Comparison of ENCODE assay signal across 10 mouse cellular contexts in genomic region chr14:21101562-21101961, GRCm38 (mm10). TPM values are rescaled to one million over a fixed set of nuclear protein-coding genes. Genes with fewer than 3 reads are reported as not detected.
DNase-seq lines count a peak whose midpoint lies in the region; ATAC-seq lines count a peak whose summit lies in the region.
"Had no signal": no experiment of that assay in that cellular context is flagged by ENCODE, and none has a peak within 500 bp of the region (broad histone marks: within the 10 kb centered on the region; RNA-seq: fewer than 3 reads in every experiment).

No protein-coding gene starts in this region.

- H3K9ac ChIP-seq in liver, embryonic 13.5 days = no peak overlapping the region
- no peak overlapping the region for H3K9ac ChIP-seq in midbrain, embryonic 11.5 days (ENCODE audit: low read length)
- H3K9ac ChIP-seq in forebrain, embryonic 15.5 days (replicated peaks) = no peak overlapping the region

- no peaks in the 10 kb centered on the region for H3K9me3 ChIP-seq in liver, embryonic 13.5 days (replicated peaks)
- no peaks in the 10 kb centered on the region for H3K9me3 ChIP-seq in midbrain, embryonic 11.5 days (ENCODE audit: control insufficient read depth, low read length)
- H3K9me3 ChIP-seq in forebrain, embryonic 15.5 days = no peaks in the 10 kb centered on the region

- no peak overlapping the region for H3K4me2 ChIP-seq in liver, embryonic 13.5 days
- no peak overlapping the region for H3K4me2 ChIP-seq in midbrain, embryonic 11.5 days
- no peak overlapping the region for H3K4me2 ChIP-seq in forebrain, embryonic 15.5 days (replicated peaks)

- peaks cover 40% of the 10 kb centered on the region for H3K4me1 ChIP-seq in liver, embryonic 13.5 days (replicated peaks)
- no peaks in the 10 kb centered on the region for H3K4me1 ChIP-seq in midbrain, embryonic 11.5 days (ENCODE audit: control insufficient read depth, insufficient read depth, low read length)
- H3K4me1 ChIP-seq in forebrain, embryonic 15.5 days = 0 out of 2 replicates have a peak, but pooled peaks cover 2% of the 10 kb centered on the region

- H3K4me3 ChIP-seq in liver, embryonic 13.5 days (replicated peaks) = no peak overlapping the region
- H3K4me3 ChIP-seq in midbrain, embryonic 11.5 days (ENCODE audit: low read depth, low read length) = no peak overlapping the region
- H3K4me3 ChIP-seq in forebrain, embryonic 15.5 days = no peak overlapping the region
- H3K4me3 ChIP-seq: myocyte had no signal

- peaks cover 5% of the 10 kb centered on the region; the same call in 1 of the 2 replicates for H3K36me3 ChIP-seq in liver, embryonic 13.5 days
- H3K36me3 ChIP-seq in midbrain, embryonic 11.5 days (ENCODE audit: control insufficient read depth, insufficient read depth, low read length) = no peaks in the 10 kb centered on the region
- no peaks in the 10 kb centered on the region for H3K36me3 ChIP-seq in forebrain, embryonic 15.5 days

- WGBS in liver, embryonic 13.5 days (ENCODE audit: insufficient replicate concordance) = 19% methylated on average over 7 of the region's 7 CpGs
- 66% methylated on average over 7 of the region's 7 CpGs for WGBS in midbrain, embryonic 11.5 days
- 61% methylated on average over 7 of the region's 7 CpGs for WGBS in forebrain, embryonic 15.5 days

- 0 out of 2 replicates have a peak, but pooled peaks have one; percentile 29 for ATAC-seq in frontal cortex, adult (ENCODE audit: low TSS enrichment)
- ATAC-seq in liver, embryonic 13.5 days (ENCODE audit: low read depth) = no peak
- no peak for ATAC-seq in midbrain, embryonic 11.5 days (ENCODE audit: low FRiP score)
- no peak for ATAC-seq in forebrain, embryonic 15.5 days (replicated peaks)

- DNase-seq in frontal cortex, adult 2 months (ENCODE audit: extremely low spot score in 1 of 2, low spot score in 1 of 2) = no peak
- DNase-seq in CD4-positive helper T cell, adult 2 months (ENCODE audit: low read depth, low spot score) = peak; percentile 35
- peak; percentile 57 to 61 for DNase-seq in heart, adult 9 months (ENCODE audit: low spot score in 2 of 2)
- DNase-seq in liver, embryonic 13.5 days = no peak
- no peak for DNase-seq in MN1 (ENCODE audit: low spot score)
- no peak for DNase-seq in midbrain, embryonic 11.5 days (ENCODE audit: low spot score, missing footprints)

- H3K27ac ChIP-seq in liver, embryonic 13.5 days = peak overlapping the region; percentile 60; the same call in 1 of the 2 replicates
- H3K27ac ChIP-seq in midbrain, embryonic 11.5 days (ENCODE audit: low read depth, low read length) = no peak overlapping the region
- H3K27ac ChIP-seq in forebrain, embryonic 15.5 days (replicated peaks) = no peak overlapping the region

- no peaks in the 10 kb centered on the region for H3K27me3 ChIP-seq in liver, embryonic 13.5 days
- H3K27me3 ChIP-seq in midbrain, embryonic 11.5 days (ENCODE audit: control insufficient read depth, insufficient read depth, low read length) = no peaks in the 10 kb centered on the region
- no peaks in the 10 kb centered on the region for H3K27me3 ChIP-seq in forebrain, embryonic 15.5 days
- H3K27me3 ChIP-seq: CH12.LX had no signal

RNA-seq across cellular contexts. Expression of gene Adk, which starts 49.2 kb away (rescaled TPM):
- polyA plus RNA-seq in frontal cortex, adult 2 months (2012; rRNA removed) = 80.6 and 84.0 TPM in 2 replicates
- polyA plus RNA-seq in liver, embryonic 13.5 days (2015; fragmentation: Nextera tagmentation; extraction: Ambion mirVana) = 181 and 214 TPM in 2 replicates
- 112 and 120 TPM in 2 replicates for polyA plus RNA-seq in midbrain, embryonic 11.5 days (2014; fragmentation: Nextera tagmentation; extraction: Ambion mirVana)
- polyA plus RNA-seq in forebrain, embryonic 15.5 days (2015; fragmentation: Nextera tagmentation; extraction: Ambion mirVana) = 68.6 and 74.6 TPM in 2 replicates

RNA-seq across cellular contexts. Expression of gene Ap3m1, which starts 49.3 kb away (rescaled TPM):
- polyA plus RNA-seq in frontal cortex, adult 2 months (2012; rRNA removed) = 54.2 and 57.1 TPM in 2 replicates
- 37.0 and 44.6 TPM in 2 replicates for polyA plus RNA-seq in liver, embryonic 13.5 days (2015; fragmentation: Nextera tagmentation; extraction: Ambion mirVana)
- polyA plus RNA-seq in midbrain, embryonic 11.5 days (2014; fragmentation: Nextera tagmentation; extraction: Ambion mirVana) = 143 and 159 TPM in 2 replicates
- 104 and 107 TPM in 2 replicates for polyA plus RNA-seq in forebrain, embryonic 15.5 days (2015; fragmentation: Nextera tagmentation; extraction: Ambion mirVana)

Comparison
In these comparisons a context has a peak if more than half of its experiments do, and no peak if none do; other contexts are left out.
1. DNase-seq: peak in CD4-positive helper T cell, adult 2 months (single experiment) and heart, adult 9 months (2 of 2); none in frontal cortex, adult 2 months (0 of 2), liver, embryonic 13.5 days (single experiment), MN1 (single experiment) and midbrain, embryonic 11.5 days (single experiment).